Mouse (Mus musculus): ENCODE data around the gene Rhbdl1. TPM values are rescaled to one million over a fixed set of nuclear protein-coding genes. Genes with fewer than 3 reads are reported as not detected.
"Not testable (repeated sequence)": the region's sequence is repeated elsewhere in the genome, so short reads cannot be mapped to it uniquely, and the experiment has no call there.

Gene Rhbdl1
- polyA plus RNA-seq, 1 experiment from 2014 or later: 3.3 TPM

DNA sequence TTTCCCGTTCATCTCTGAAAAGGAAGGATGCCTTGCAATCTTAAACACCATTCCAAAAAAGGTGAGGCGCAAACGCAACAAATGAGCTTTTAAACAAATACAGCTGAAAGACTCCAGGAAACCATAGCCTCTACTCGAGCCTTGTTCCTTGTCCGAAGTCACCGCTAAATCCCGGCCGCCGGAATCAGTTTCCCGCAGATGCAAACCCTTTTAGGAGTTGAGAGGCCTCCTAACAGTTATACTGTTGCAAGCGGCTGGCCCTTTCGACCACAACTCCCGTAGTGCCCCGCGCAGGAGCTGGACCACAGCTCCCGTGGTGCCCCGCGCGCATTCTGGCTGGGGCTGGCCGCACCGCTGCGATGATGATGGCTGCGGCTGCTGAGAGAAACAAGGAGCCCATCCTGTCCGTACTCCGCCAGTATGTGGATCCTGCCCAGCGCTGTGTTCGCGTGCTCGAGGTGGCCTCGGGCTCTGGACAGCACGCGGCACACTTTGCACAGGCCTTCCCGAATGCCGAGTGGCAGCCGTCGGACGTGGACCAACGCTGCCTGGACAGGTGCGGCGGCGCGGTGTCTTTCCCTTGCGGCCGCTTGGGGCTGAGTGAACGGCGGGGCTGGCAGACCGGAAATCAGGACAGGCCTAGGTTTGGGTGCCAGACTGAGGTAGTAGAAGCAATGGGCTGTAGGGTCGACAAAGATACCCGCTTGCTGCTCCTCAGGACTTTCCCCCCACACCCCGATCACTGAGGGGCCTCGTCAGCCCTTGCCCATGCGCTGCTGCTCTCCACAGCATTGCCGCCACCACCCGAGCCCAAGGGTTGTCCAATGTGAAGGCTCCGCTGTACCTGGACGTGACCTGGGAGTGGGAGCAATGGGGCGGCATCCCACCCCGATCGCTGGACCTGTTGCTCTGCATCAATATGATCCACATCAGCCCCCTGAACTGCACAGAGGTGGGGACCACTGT lies 38.4 kb upstream of the Rhbdl1 start:
- Histone ChIP-seq H3K36me3 (ENCODE audit: control insufficient read depth, insufficient read depth, low read length) (peaks cover 15% of the 10 kb centered on the region), H3K9ac (ENCODE audit: low read depth, low read length) (peak overlapping the region; percentile 78), H3K4me2 (ENCODE audit: low read depth, low read length) (peak overlapping the region; percentile 85), H3K4me1 (ENCODE audit: control insufficient read depth, insufficient read depth, low read length) (peaks cover 7% of the 10 kb centered on the region; the same call in 1 of the 2 replicates), H3K4me3 (ENCODE audit: low read depth, low read length) (peak overlapping the region; percentile 79), H3K9me3 (ENCODE audit: control insufficient read depth, low read length) (no peaks in the 10 kb centered on the region), H3K27me3 (replicated peaks; ENCODE audit: control insufficient read depth, insufficient read depth, low read length) (no peaks in the 10 kb centered on the region), H3K27ac (replicated peaks; ENCODE audit: low read depth, low read length) (peak overlapping the region; percentile 94)
- WGBS: 1% methylated on average over 44 of the region's 59 CpGs
- DNase-seq (ENCODE audit: low spot score) (peak; percentile 96), ATAC-seq (ENCODE audit: low read depth) (peak; percentile 96)

DNA sequence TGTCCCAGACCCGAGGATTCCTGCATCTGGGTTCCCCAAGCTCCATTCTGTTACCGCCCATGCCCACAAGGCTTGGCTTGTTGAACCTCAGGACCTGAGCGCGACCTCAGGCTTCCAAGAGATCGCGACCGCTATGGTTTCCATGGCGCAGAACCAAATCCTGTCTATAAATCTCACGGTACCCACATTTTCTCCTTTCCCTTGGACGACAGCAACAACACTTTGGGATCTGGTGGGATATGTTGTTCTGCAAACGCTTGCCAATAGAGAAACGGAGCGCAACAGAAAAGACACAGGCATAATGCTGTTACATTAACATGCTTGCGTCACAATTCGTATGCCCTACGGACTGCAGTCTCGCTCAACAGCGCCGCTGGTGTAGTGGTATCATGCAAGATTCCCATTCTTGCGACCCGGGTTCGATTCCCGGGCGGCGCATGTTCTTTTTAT lies 37.7 kb upstream of the Rhbdl1 start, which contains the start of gene Mettl26:
Gene Mettl26, plus strand, starts transcription at position 354 of the 450 bp plus-strand sequence.
- WGBS: 1% methylated on average over 25 of the region's 25 CpGs
- H3K4me1 ChIP-seq (ENCODE audit: control insufficient read depth, insufficient read depth, low read length): peaks cover 7% of the 10 kb centered on the region; the same call in 1 of the 2 replicates
- no peaks in the 10 kb centered on the region for H3K27me3 ChIP-seq (replicated peaks; ENCODE audit: control insufficient read depth, insufficient read depth, low read length)
- H3K9me3 ChIP-seq (ENCODE audit: control insufficient read depth, low read length): no peaks in the 10 kb centered on the region
- peaks cover 15% of the 10 kb centered on the region for H3K36me3 ChIP-seq (ENCODE audit: control insufficient read depth, insufficient read depth, low read length)
- H3K4me2 ChIP-seq (ENCODE audit: low read depth, low read length): peak within 1 kb of the TSS; percentile 85
- DNase-seq (ENCODE audit: low spot score): peak; percentile 94
- H3K9ac ChIP-seq (ENCODE audit: low read depth, low read length): peak within 1 kb of the TSS; percentile 78
- peak; percentile 80 for ATAC-seq (ENCODE audit: low read depth)
- H3K27ac ChIP-seq (replicated peaks; ENCODE audit: low read depth, low read length): peak within 1 kb of the TSS; percentile 94
- H3K4me3 ChIP-seq (ENCODE audit: low read depth, low read length): peak within 1 kb of the TSS; percentile 79

DNA sequence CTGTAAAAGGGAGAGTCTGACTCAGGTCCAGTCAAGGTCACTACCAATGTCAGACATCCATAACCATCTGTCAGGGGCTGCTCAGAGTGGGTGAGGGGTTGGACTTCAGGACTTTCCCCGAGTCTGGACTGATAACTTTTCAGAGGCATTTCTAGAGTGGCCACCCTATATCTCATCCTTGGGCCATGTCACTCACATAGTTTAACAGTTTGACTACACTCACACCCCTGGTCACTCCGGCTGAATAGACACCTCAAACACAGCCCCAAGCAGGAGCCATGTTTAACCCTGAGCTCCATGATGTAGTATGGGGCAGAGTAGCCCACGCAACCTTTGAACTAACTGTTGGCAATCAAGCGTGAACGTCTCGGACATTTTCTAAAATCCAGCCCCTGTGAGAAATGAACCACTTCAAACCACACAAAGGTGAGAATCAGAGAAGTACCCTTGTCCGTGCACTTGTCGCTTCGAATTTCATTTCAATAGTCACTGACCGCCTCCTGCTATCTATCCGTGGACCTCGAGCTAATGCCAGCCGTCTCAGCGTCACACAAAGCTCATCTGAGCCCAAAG lies 37.1 kb upstream of the Rhbdl1 start:
- 6% methylated on average over 14 of the region's 14 CpGs for WGBS
- H3K4me3 ChIP-seq (ENCODE audit: low read depth, low read length): peak overlapping the region; percentile 79
- DNase-seq (ENCODE audit: low spot score) (no peak), ATAC-seq (ENCODE audit: low read depth) (no peak)
- peaks cover 7% of the 10 kb centered on the region; the same call in 1 of the 2 replicates for H3K4me1 ChIP-seq (ENCODE audit: control insufficient read depth, insufficient read depth, low read length)
- H3K4me2 ChIP-seq (ENCODE audit: low read depth, low read length): peak overlapping the region; percentile 85
- peak overlapping the region; percentile 78 for H3K9ac ChIP-seq (ENCODE audit: low read depth, low read length)
- H3K27ac ChIP-seq (replicated peaks; ENCODE audit: low read depth, low read length): peak overlapping the region; percentile 94
- H3K36me3 ChIP-seq (ENCODE audit: control insufficient read depth, insufficient read depth, low read length): peaks cover 14% of the 10 kb centered on the region
- H3K27me3 ChIP-seq (replicated peaks; ENCODE audit: control insufficient read depth, insufficient read depth, low read length): no peaks in the 10 kb centered on the region
- no peaks in the 10 kb centered on the region for H3K9me3 ChIP-seq (ENCODE audit: control insufficient read depth, low read length)

DNA sequence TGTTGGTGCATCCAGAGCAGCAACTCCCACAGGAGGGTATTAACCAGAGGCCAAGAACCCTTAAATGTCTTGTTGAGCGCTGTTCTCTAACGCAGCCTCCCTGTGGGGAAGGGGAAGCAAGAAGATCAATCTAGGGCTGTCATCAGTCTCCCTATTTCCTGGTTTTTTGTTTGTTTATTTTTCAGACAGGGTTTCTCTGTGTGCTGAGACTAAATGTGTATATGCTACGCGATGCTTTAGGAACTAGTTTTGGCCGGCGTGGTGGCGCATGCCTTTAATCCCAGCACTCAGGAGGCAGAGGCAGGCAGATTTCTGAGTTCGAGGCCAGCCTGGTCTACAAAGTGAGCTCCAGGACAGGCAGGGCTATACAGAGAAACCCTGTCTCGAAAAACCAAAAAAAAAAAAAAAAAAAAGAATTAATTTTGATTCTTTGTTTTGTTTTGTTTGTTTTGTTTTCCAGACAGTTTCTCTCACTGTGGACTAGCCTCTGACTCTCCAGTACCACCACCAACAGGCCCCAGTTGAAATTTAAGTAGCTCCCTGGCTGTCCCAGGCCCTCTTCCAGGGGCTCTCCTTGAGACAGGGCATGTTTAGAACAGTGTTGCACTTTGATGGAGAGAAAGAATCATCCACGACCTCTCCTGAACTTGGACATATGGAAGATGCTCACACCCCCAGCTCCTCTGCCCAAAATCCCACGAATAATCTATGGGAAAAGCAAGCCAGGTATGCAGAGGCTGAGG lies 36.5 kb upstream of the Rhbdl1 start:
- WGBS: 69% methylated on average over 11 of the region's 11 CpGs
- no peak for DNase-seq (ENCODE audit: low spot score)
- no peaks in the 10 kb centered on the region for H3K27me3 ChIP-seq (replicated peaks; ENCODE audit: control insufficient read depth, insufficient read depth, low read length)
- peak overlapping the region; percentile 79 for H3K4me3 ChIP-seq (ENCODE audit: low read depth, low read length)
- H3K4me1 ChIP-seq (ENCODE audit: control insufficient read depth, insufficient read depth, low read length): peaks cover 7% of the 10 kb centered on the region; the same call in 1 of the 2 replicates
- H3K9ac ChIP-seq (ENCODE audit: low read depth, low read length): no peak overlapping the region
- peaks cover 7% of the 10 kb centered on the region for H3K36me3 ChIP-seq (ENCODE audit: control insufficient read depth, insufficient read depth, low read length)
- H3K4me2 ChIP-seq (ENCODE audit: low read depth, low read length): peak overlapping the region; percentile 85
- H3K27ac ChIP-seq (replicated peaks; ENCODE audit: low read depth, low read length): no peak overlapping the region
- ATAC-seq (ENCODE audit: low read depth): no peak
- H3K9me3 ChIP-seq (ENCODE audit: control insufficient read depth, low read length): no peaks in the 10 kb centered on the region

DNA sequence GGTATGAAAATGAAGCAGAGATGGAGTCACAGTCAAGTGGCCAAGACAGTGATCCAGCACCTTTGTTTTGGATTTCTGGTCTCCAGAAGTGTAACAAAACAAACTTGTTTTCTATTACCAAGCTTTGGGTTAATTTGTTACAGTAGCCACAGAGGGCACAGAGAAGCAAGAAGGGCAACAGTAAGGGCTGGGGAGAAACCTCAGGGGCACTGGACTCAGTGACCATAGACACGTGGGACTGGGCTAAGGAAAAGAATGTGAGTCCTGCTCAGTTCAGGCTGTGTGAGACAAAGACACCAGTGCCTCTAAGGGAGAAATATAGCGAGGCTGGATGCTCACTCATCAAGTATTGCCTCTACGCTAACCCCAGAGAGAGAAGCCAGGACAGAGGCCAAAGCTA lies 35.6 kb upstream of the Rhbdl1 start:
- Histone ChIP-seq H3K9ac (ENCODE audit: low read depth, low read length) (no peak overlapping the region), H3K9me3 (ENCODE audit: control insufficient read depth, low read length) (no peaks in the 10 kb centered on the region), H3K36me3 (ENCODE audit: control insufficient read depth, insufficient read depth, low read length) (no peaks in the 10 kb centered on the region), H3K4me3 (ENCODE audit: low read depth, low read length) (no peak overlapping the region), H3K27ac (replicated peaks; ENCODE audit: low read depth, low read length) (no peak overlapping the region), H3K27me3 (replicated peaks; ENCODE audit: control insufficient read depth, insufficient read depth, low read length) (no peaks in the 10 kb centered on the region), H3K4me1 (ENCODE audit: control insufficient read depth, insufficient read depth, low read length) (peaks cover 10% of the 10 kb centered on the region), H3K4me2 (ENCODE audit: low read depth, low read length) (no peak overlapping the region)
- DNase-seq (ENCODE audit: low spot score) (no peak), ATAC-seq (ENCODE audit: low read depth) (no peak)
- 81% methylated on average over 3 of the region's 3 CpGs for WGBS

DNA sequence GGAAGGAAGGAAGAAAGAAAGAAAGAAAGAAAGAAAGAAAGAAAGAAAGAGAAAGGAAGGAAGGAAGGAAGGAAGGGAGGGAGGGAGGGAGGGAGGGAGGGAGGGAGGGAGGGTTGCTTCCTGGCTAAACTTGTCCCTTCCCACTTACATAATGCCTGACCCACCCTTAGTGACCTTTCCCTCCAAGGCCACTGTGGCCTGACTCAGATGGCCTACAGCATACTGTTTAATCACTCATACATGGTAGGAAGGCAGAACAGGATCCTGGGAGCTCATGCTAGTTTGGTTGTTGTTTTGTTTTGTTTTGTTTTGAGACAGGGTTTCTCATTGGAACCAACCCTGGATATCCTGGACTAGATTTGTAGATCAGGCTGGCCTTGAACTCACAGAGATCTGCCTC lies 34.5 kb upstream of the Rhbdl1 start:
- H3K27me3 ChIP-seq (replicated peaks; ENCODE audit: control insufficient read depth, insufficient read depth, low read length); H3K27ac ChIP-seq (replicated peaks; ENCODE audit: low read depth, low read length); DNase-seq (ENCODE audit: low spot score); H3K9ac ChIP-seq (ENCODE audit: low read depth, low read length); H3K9me3 ChIP-seq (ENCODE audit: control insufficient read depth, low read length); H3K4me2 ChIP-seq (ENCODE audit: low read depth, low read length); H3K36me3 ChIP-seq (ENCODE audit: control insufficient read depth, insufficient read depth, low read length); H3K4me3 ChIP-seq (ENCODE audit: low read depth, low read length); ATAC-seq (ENCODE audit: low read depth): not testable (repeated sequence)
- peaks cover 13% of the 10 kb centered on the region for H3K4me1 ChIP-seq (ENCODE audit: control insufficient read depth, insufficient read depth, low read length)

DNA sequence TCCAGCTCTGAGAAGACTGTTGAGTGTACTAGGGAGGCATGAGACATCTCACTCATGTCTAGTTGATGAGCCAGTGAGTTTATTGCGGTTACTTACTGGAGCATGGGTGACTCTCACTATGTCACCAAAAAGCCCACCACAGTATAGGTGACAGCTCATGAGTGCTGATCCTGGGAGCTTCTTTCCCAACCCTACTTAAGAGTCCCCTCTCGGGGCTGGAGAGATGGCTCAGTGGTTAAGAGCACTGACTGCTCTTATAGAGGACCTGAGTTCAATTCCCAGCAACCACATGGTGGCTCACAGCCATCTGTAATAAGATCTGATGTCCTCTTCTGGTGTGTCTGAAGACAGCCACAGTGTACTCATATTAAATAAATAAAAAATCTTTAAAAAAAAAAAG lies 32.9 kb upstream of the Rhbdl1 start:
- Histone ChIP-seq H3K4me2 (ENCODE audit: low read depth, low read length) (no peak overlapping the region), H3K9me3 (ENCODE audit: control insufficient read depth, low read length) (no peaks in the 10 kb centered on the region), H3K27ac (replicated peaks; ENCODE audit: low read depth, low read length) (no peak overlapping the region), H3K27me3 (replicated peaks; ENCODE audit: control insufficient read depth, insufficient read depth, low read length) (no peaks in the 10 kb centered on the region), H3K4me1 (ENCODE audit: control insufficient read depth, insufficient read depth, low read length) (peaks cover 6% of the 10 kb centered on the region; the same call in 1 of the 2 replicates), H3K4me3 (ENCODE audit: low read depth, low read length) (no peak overlapping the region), H3K36me3 (ENCODE audit: control insufficient read depth, insufficient read depth, low read length) (no peaks in the 10 kb centered on the region), H3K9ac (ENCODE audit: low read depth, low read length) (no peak overlapping the region)
- WGBS: 87% methylated on average over 2 of the region's 2 CpGs
- DNase-seq (ENCODE audit: low spot score): no peak
- ATAC-seq (ENCODE audit: low read depth): no peak

DNA sequence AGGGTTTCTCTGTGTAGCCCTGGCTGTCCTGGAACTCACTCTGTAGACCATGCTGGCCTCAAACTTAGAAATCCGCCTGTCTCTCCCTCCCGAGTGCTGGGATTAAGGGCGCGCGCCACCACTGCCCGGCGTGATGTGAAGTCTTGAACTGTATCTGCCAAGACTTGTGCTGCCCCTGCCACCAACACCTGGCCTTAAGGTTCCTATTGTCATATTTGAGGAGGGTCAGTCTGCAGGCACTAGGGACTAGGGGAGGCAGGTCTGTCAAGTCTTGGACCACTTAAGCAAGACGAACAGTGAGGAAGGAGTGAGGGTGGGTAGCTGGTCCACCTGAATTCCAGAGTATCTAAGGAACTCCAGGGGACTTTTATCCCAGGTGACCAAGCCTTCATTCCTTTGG lies 32.4 kb upstream of the Rhbdl1 start:
- 84% methylated on average over 8 of the region's 8 CpGs for WGBS
- H3K36me3 ChIP-seq (ENCODE audit: control insufficient read depth, insufficient read depth, low read length): no peaks in the 10 kb centered on the region

More for the DNA sequence above, 32.4 kb upstream of the Rhbdl1 start:
- no peak overlapping the region for H3K4me2 ChIP-seq (ENCODE audit: low read depth, low read length)
- ATAC-seq (ENCODE audit: low read depth) (no peak), DNase-seq (ENCODE audit: low spot score) (no peak)
- H3K9ac ChIP-seq (ENCODE audit: low read depth, low read length): no peak overlapping the region
- no peaks in the 10 kb centered on the region for H3K9me3 ChIP-seq (ENCODE audit: control insufficient read depth, low read length)
- H3K4me1 ChIP-seq (ENCODE audit: control insufficient read depth, insufficient read depth, low read length): peaks cover 6% of the 10 kb centered on the region; the same call in 1 of the 2 replicates
- no peaks in the 10 kb centered on the region for H3K27me3 ChIP-seq (replicated peaks; ENCODE audit: control insufficient read depth, insufficient read depth, low read length)
- no peak overlapping the region for H3K27ac ChIP-seq (replicated peaks; ENCODE audit: low read depth, low read length)
- H3K4me3 ChIP-seq (ENCODE audit: low read depth, low read length): no peak overlapping the region

All from embryonic facial prominence, embryonic 14.5 days (tissue).